Mouse (Mus musculus) lung, postnatal 0 days (tissue): Measurements from ENCODE around the gene Gm21954. TPM values are rescaled to one million over a fixed set of nuclear protein-coding genes. Genes with fewer than 3 reads are reported as not detected.

Experiments used
- ATAC-seq: fragments of 200-750 bp; cut with Nextera tagmentation; 2 replicates; pipeline ENCODE4 v1.8.0; 2017; ENCODE audit warnings: moderate library complexity
- DNase-seq: peaks from one replicate; pipeline ENCODE4 v3.0.0-alpha.2; 2016; ENCODE audit warnings: low spot score
- H3K27ac ChIP-seq: fragments of 300-500 bp; sonication (generic); 2 replicates; pipeline ENCODE4 v1.5.1; 2014; ENCODE audit warnings: antibody characterized with exemption, mild to moderate bottlenecking, low read length, mixed read lengths
- H3K27me3 ChIP-seq: fragments of 300-500 bp; sonication (generic); replicated peaks from 2 replicates; pipeline ENCODE4 v1.6.1; 2014; ENCODE audit warnings: low read length, mixed read lengths; ENCODE audit not compliant: insufficient read depth
- H3K36me3 ChIP-seq: fragments of 300-500 bp; sonication (generic); 2 replicates; pipeline ENCODE4 v1.6.1; 2014; ENCODE audit warnings: low read length, mixed read lengths; ENCODE audit not compliant: insufficient read depth
- H3K4me1 ChIP-seq: fragments of 300-500 bp; sonication (generic); 2 replicates; pipeline ENCODE4 v1.6.1; 2014; ENCODE audit warnings: antibody characterized with exemption, low read depth, low read length, mixed read lengths; ENCODE audit not compliant: insufficient read depth
- H3K4me2 ChIP-seq: fragments of 300-500 bp; sonication (generic); replicated peaks from 2 replicates; pipeline ENCODE4 v1.6.1; 2014; ENCODE audit warnings: low read depth, mild to moderate bottlenecking, low read length, moderate library complexity, mixed read lengths
- H3K4me3 ChIP-seq: fragments of 300-500 bp; sonication (generic); 2 replicates; pipeline ENCODE4 v1.5.1; 2014; ENCODE audit warnings: low read depth, low read length
- H3K9ac ChIP-seq: fragments of 300-500 bp; sonication (generic); replicated peaks from 2 replicates; pipeline ENCODE4 v1.6.1; 2014; ENCODE audit warnings: low read depth, mild to moderate bottlenecking
- H3K9me3 ChIP-seq: fragments of 300-500 bp; sonication (generic); 2 replicates; pipeline ENCODE4 v1.6.1; 2016; ENCODE audit warnings: low read length, mixed read lengths
- CTCF ChIP-seq: IDR thresholded peaks from 2 replicates; pipeline ENCODE4 v1.5.1; 2016; ENCODE audit warnings: antibody characterized with exemption, mild to moderate bottlenecking
- EP300 ChIP-seq: IDR thresholded peaks from 2 replicates; pipeline ENCODE4 v1.6.1; 2016; ENCODE audit warnings: antibody characterized with exemption, mild to moderate bottlenecking, control low read depth
- WGBS: fragments of 180-500 bp; shearing (Covaris S2); extraction: QIAGEN DNeasy Blood & Tissue Kit; methylation state at CpG from one replicate; pipeline ENCODE4 v1.1.7; 2014; 5-methylcytosine and 5-hydroxymethylcytosine counted together
- polyA plus RNA-seq: library from polyadenylated mRNA; unstranded; fragments of >200 nt; fragmentation: Nextera tagmentation; extraction: Ambion mirVana; gene quantifications from 2 replicates; pipeline ENCODE4 v1.2.1, GENCODE M21; 2015

Gene Gm21954
- polyA plus RNA-seq, 1 experiment from 2014 or later = not detected

DNA sequence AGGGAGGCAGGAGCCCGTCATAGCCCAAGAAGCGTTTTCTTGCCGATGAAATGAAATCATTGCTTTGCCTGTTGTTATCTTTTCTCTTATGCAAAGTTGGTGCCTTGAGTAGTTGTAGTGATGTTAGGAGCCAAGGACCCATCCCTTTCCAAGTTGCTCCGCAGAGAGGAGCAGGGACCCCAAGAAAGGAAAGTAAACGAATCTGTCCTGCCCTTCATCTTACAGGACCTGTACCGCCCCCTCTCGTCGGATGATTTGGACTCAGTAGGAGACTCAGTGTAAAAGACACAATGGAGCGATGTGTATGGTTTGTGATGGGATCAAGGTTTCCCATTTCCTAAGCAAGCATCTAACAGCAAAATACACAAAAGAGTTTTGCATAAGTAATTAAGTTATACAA, 5.7 kb downstream of the Gm21954 start:
- H3K9me3 ChIP-seq = no peaks in the 10 kb centered on the region
- no peaks in the 10 kb centered on the region for H3K27me3 ChIP-seq
- no peaks in the 10 kb centered on the region for H3K4me1 ChIP-seq
- no peak for DNase-seq
- H3K36me3 ChIP-seq = no peaks in the 10 kb centered on the region
- no peak overlapping the region for H3K4me3 ChIP-seq
- ATAC-seq = no peak
- 67% methylated on average over 9 of the region's 9 CpGs for WGBS
- H3K27ac ChIP-seq = no peak overlapping the region
- no peak overlapping the region for H3K9ac ChIP-seq
- TF ChIP-seq EP300 = no peak
- TF ChIP-seq CTCF = no peak
- no peak overlapping the region for H3K4me2 ChIP-seq

DNA sequence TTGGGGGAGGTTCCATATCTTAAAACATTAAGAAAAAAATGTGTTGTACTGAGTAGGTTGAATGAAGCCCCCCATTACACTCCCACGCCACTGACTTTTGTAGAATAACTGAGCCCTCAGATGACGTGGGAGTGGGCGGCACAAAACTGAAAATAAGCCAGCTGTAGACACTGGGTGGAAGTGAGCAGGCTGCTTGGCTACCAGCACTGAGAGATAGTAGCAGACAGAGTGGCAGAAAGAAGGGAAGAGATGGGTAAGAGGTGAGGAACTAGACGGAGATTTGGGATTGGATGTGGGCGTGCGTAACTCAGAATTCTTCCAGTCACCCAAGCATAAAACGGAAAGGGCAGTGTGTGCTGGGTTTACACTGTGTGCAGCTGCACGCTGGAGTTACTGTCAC, 6.2 kb downstream of the Gm21954 start:
- DNase-seq (no peak), ATAC-seq (no peak)
- Histone ChIP-seq H3K36me3 (no peaks in the 10 kb centered on the region), H3K4me2 (no peak overlapping the region), H3K9ac (no peak overlapping the region), H3K9me3 (no peaks in the 10 kb centered on the region), H3K4me3 (no peak overlapping the region), H3K27ac (no peak overlapping the region), H3K27me3 (no peaks in the 10 kb centered on the region), H3K4me1 (no peaks in the 10 kb centered on the region)
- 73% methylated on average over 8 of the region's 8 CpGs for whole genome bisulfite sequencing
- no peak for TF ChIP-seq CTCF

DNA sequence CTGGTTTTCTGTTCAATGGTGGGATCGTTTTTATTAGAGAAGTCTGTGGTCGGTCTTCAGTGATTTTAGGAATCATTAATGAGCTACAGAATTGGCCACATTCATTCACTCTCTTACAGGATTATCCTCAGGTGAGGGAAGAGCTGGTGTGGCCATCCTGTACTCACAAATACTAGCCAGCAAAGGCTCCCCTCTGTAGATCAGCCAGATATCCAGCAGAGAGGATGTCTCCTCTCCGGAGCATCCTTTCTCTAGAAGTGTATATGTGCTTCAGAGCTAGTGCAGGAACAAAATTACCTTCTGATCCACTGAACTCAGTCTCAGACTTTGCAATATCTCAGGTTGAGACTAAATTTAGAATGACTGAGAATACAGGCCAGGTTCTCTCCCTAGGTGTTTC, 7.8 kb downstream of the Gm21954 start:
- Histone ChIP-seq H3K27ac (no peak overlapping the region), H3K27me3 (no peaks in the 10 kb centered on the region), H3K36me3 (no peaks in the 10 kb centered on the region), H3K4me3 (no peak overlapping the region), H3K4me2 (no peak overlapping the region), H3K9me3 (no peaks in the 10 kb centered on the region), H3K9ac (no peak overlapping the region), H3K4me1 (no peaks in the 10 kb centered on the region)
- TF ChIP-seq EP300 (no peak), CTCF (no peak)
- DNase-seq = no peak
- 79% methylated on average over 3 of the region's 3 CpGs for WGBS
- no peak for ATAC-seq

DNA sequence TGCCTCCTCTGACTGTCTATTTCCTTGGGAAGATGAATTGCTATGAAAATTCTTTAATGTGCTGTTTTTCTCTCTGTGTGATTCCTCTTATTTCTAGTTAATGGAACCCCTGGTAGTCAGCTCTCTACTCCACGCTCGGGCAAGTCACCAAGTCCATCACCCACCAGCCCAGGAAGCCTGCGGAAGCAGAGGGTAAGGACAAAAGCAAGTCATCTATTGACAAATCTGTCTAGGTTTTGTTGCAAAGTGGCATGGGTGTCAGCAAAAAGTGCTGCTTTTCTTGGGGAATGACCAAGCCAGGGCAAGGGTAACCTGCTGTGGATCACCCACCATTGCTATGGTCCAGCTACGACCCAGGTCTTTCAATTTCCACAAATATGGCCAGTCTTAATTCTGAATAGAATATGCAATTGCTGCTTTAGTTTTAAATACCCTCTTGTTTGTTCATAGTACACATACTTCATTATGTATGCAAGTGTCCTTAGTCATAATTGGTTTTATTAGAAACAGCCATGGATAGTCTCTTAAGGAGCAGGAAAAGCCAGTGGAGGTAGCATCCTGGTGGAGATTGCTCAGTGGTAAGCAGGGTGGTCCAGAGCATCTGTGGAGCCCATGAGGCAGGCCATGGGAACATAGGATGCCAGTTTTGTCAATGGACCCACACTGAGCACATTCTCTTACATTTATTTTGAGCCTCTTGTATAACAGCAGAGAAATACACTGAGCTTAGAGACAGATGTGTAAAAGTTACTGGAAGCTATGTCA, 8.9 kb downstream of the Gm21954 start:
- Histone ChIP-seq H3K9ac (no peak overlapping the region), H3K4me3 (no peak overlapping the region), H3K27ac (no peak overlapping the region), H3K27me3 (no peaks in the 10 kb centered on the region), H3K4me1 (no peaks in the 10 kb centered on the region), H3K9me3 (no peaks in the 10 kb centered on the region), H3K4me2 (no peak overlapping the region), H3K36me3 (no peaks in the 10 kb centered on the region)
- no peak for DNase-seq
- ATAC-seq = no peak
- WGBS = 88% methylated on average over 4 of the region's 4 CpGs
- TF ChIP-seq EP300 (no peak), CTCF (no peak)

DNA sequence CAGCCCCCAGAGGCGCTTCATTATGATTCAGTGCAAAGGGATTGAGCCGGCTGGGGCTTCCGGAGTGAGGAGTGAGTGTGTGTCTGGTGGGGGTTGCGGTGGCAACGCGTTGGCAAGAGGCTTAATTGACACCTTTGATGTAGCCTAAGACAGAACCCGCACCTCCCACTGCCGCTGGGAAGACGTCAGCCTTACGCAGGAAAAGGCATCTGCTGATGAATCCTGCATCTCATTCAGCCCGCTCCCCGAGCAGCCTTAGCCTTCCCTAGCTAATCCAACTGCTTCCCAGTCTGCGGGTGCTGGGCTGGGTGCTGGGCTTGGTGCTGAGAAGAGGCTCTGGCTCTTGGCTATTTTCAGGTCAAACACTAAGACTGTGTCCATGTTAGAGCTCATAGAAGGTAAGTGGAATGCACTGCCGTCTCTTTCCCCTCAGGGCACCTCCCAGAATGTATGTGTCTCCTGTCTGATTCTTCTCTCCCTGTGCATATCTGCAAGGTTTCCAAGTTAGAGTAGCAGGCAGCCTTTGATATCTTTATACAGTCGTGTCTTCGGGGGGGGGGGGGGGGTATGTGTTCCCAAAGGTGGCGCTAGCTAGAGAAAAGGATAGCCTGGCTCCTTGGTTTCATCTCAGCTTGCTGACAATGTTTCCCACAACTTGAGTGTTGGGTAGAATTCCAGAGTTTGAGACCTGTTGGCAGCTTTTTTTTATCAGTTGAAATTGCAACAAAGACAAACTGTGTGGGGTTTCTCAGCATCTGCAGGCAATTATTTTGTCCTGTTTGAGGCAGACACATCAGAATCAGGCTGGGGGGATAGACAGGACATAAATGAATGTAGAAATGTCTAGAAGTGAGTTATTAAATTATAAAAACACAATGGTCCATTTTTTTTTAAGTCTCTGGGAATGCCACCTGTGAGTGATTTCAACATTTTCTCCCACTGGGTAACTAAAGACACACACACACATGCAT, 10.0 kb downstream of the Gm21954 start:
- Histone ChIP-seq H3K4me3 (no peak overlapping the region), H3K36me3 (no peaks in the 10 kb centered on the region), H3K9ac (no peak overlapping the region), H3K9me3 (no peaks in the 10 kb centered on the region), H3K27ac (no peak overlapping the region), H3K4me1 (no peaks in the 10 kb centered on the region), H3K4me2 (peak overlapping the region; percentile 17; the same call in 1 of the 2 replicates), H3K27me3 (no peaks in the 10 kb centered on the region)
- ATAC-seq (peak; percentile 72), DNase-seq (peak; percentile 25)
- WGBS = 3% methylated on average over 17 of the region's 17 CpGs
- TF ChIP-seq EP300 = no peak
- no peak for TF ChIP-seq CTCF

- H3K36me3 ChIP-seq = no peaks in the 10 kb centered on the region
- TF ChIP-seq EP300 (no peak), CTCF (no peak)
- no peak for ATAC-seq
- WGBS = 63% methylated on average over 3 of the region's 3 CpGs
- H3K4me1 ChIP-seq = no peaks in the 10 kb centered on the region
- H3K4me3 ChIP-seq = no peak overlapping the region
- H3K9ac ChIP-seq = no peak overlapping the region
- no peak overlapping the region for H3K4me2 ChIP-seq
- no peak overlapping the region for H3K27ac ChIP-seq
- no peak for DNase-seq
- H3K27me3 ChIP-seq = no peaks in the 10 kb centered on the region
- H3K9me3 ChIP-seq = no peaks in the 10 kb centered on the region
Measured at GRCm38 (mm10) chr3:55461092-55461491, 10.9 kb downstream of the Gm21954 start.
